Mouse (Mus musculus): ENCODE measurements around the gene Emc4. TPM values are rescaled to one million over a fixed set of nuclear protein-coding genes. Genes with fewer than 3 reads are reported as not detected.

Emc4 gene
- polyA plus RNA-seq, 1 experiment from 2014 or later: 111 TPM

- WGBS: 87% methylated on average over 11 of the region's 11 CpGs
- no peaks in the 10 kb centered on the region for H3K9me3 ChIP-seq
- ATAC-seq (ENCODE audit: low FRiP score): no peak
Observed at GRCm38 (mm10) chr2:112328069-112328777, 39.6 kb downstream of the Emc4 start.

DNA sequence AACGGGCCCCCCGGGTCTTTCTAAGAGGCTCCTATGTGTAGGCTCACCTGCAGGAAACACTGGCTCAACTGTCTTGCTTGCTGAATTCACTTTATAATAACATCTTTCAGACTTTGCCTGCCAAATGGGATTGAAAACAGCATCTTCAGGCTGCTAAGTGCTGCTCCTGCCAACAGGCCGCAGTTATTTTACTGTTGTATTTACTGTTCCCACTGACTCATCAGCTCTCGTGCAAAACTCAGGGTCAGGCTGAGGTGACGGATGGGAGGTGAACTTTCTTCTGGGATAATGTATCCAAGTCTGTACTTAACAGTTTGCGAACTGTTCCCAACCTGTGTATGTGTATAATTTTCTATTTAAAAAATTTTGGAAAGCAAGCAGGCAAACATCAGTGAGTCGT lies 48.9 kb downstream of the Emc4 start:
- H3K27ac ChIP-seq: no peak overlapping the region
- H3K4me2 ChIP-seq: no peak overlapping the region
- H3K27me3 ChIP-seq: no peaks in the 10 kb centered on the region
- H3K9me3 ChIP-seq: no peaks in the 10 kb centered on the region
- no peaks in the 10 kb centered on the region for H3K4me1 ChIP-seq
- WGBS: 89% methylated on average over 7 of the region's 7 CpGs
- H3K9ac ChIP-seq: no peak overlapping the region
- H3K4me3 ChIP-seq (replicated peaks): no peak overlapping the region
- H3K36me3 ChIP-seq (replicated peaks): no peaks in the 10 kb centered on the region
- no peak for ATAC-seq (ENCODE audit: low FRiP score)

More at GRCm38 (mm10) chr2:112328069-112328777, 39.6 kb downstream of the Emc4 start:
- Histone ChIP-seq H3K9ac (no peak overlapping the region), H3K27me3 (no peaks in the 10 kb centered on the region), H3K4me2 (no peak overlapping the region), H3K36me3 (replicated peaks) (no peaks in the 10 kb centered on the region), H3K4me1 (no peaks in the 10 kb centered on the region), H3K4me3 (replicated peaks) (no peak overlapping the region), H3K27ac (no peak overlapping the region)

DNA sequence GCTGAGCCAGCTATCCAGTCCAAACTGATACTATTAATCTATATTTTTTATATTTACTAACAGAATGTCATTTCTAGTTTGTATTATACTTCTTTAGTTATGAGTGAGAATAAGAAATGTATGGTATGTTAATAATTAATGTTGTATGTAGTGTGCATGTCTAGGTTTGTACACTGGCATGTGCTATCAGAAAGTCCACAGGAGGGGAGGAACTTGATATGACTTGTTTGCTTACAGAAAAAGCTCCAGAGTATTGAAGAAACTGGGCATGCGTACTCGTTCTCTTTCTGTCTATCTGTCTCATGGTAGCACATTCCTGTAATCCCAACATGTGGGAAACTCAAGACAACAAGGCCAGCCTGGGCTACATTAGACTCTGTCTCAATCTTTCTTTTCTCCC lies 49.6 kb downstream of the Emc4 start:
- Histone ChIP-seq H3K27me3 (no peaks in the 10 kb centered on the region), H3K4me3 (replicated peaks) (no peak overlapping the region), H3K9ac (no peak overlapping the region), H3K4me1 (no peaks in the 10 kb centered on the region), H3K4me2 (no peak overlapping the region), H3K27ac (no peak overlapping the region), H3K36me3 (replicated peaks) (no peaks in the 10 kb centered on the region), H3K9me3 (no peaks in the 10 kb centered on the region)
- WGBS: 92% methylated on average over 2 of the region's 2 CpGs
- ATAC-seq (ENCODE audit: low FRiP score): no peak

- Histone ChIP-seq H3K4me2 (no peak overlapping the region), H3K4me1 (no peaks in the 10 kb centered on the region), H3K4me3 (replicated peaks) (no peak overlapping the region), H3K27me3 (no peaks in the 10 kb centered on the region), H3K9ac (no peak overlapping the region), H3K27ac (no peak overlapping the region), H3K9me3 (no peaks in the 10 kb centered on the region), H3K36me3 (replicated peaks) (no peaks in the 10 kb centered on the region)
- 87% methylated on average over 7 of the region's 7 CpGs for WGBS
- ATAC-seq (ENCODE audit: low FRiP score): no peak
Observed at GRCm38 (mm10) chr2:112315638-112316037, 52.2 kb downstream of the Emc4 start.

Other genes starting within 250 kb of the Emc4 start
- gene Olfr1316, start 233.1 kb downstream of the Emc4 start, polyA plus RNA-seq (2016; fragmentation: Nextera tagmentation; extraction: Ambion mirVana): not detected in 2 replicates
- not detected in 2 replicates for gene Olfr1317, start 227.7 kb downstream of the Emc4 start, polyA plus RNA-seq (2016; fragmentation: Nextera tagmentation; extraction: Ambion mirVana)
- not detected in 2 replicates for gene Olfr1318, start 213.8 kb downstream of the Emc4 start, polyA plus RNA-seq (2016; fragmentation: Nextera tagmentation; extraction: Ambion mirVana)
- gene Lpcat4, start 128.6 kb downstream of the Emc4 start, polyA plus RNA-seq (2016; fragmentation: Nextera tagmentation; extraction: Ambion mirVana): 8.2 and 13.6 TPM in 2 replicates
- gene Nutm1, start 108.7 kb downstream of the Emc4 start, polyA plus RNA-seq (2016; fragmentation: Nextera tagmentation; extraction: Ambion mirVana): not detected in 2 replicates
- gene Nop10, start 106.1 kb downstream of the Emc4 start, polyA plus RNA-seq (2016; fragmentation: Nextera tagmentation; extraction: Ambion mirVana): 152 and 157 TPM in 2 replicates
- gene Slc12a6, start 102.2 kb downstream of the Emc4 start, polyA plus RNA-seq (2016; fragmentation: Nextera tagmentation; extraction: Ambion mirVana): 17.2 and 17.6 TPM in 2 replicates
- gene Gm21985, start 101.7 kb downstream of the Emc4 start, polyA plus RNA-seq (2016; fragmentation: Nextera tagmentation; extraction: Ambion mirVana): not detected in 2 replicates
- 48.6 and 53.4 TPM in 2 replicates for gene Katnbl1, start 11.2 kb upstream of the Emc4 start, polyA plus RNA-seq (2016; fragmentation: Nextera tagmentation; extraction: Ambion mirVana)
- 11.1 and 11.5 TPM in 2 replicates for gene Emc7, start 87.0 kb upstream of the Emc4 start, polyA plus RNA-seq (2016; fragmentation: Nextera tagmentation; extraction: Ambion mirVana)
- 0.31 TPM in 1 of 2 replicates, not detected in the other for gene Chrm5, start 112.7 kb upstream of the Emc4 start, polyA plus RNA-seq (2016; fragmentation: Nextera tagmentation; extraction: Ambion mirVana)
- 5.8 and 6.6 TPM in 2 replicates for gene Aven, start 124.9 kb upstream of the Emc4 start, polyA plus RNA-seq (2016; fragmentation: Nextera tagmentation; extraction: Ambion mirVana)

Data from forebrain, embryonic 12.5 days (tissue).